Comparison of ENCODE assay signal across 35 mouse cellular contexts in the genomic region with DNA sequence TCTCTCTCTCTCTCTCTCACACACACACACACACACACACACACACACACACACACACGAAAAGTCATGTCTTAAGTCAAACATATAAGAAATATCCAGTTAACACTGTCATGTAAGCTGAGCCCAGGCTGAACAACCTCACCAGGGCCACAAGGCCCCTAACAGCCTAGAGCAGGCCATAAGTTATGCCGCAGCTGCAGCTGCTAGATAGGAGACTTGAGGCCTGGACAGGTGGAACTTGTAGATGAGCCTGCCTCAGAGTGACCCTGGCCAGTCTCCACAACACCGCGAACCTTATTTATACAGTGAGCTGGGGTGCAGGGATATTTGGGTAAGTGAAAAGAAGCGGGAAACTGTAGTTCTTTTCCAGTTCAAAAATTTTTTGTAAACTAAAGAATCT.
"Had no signal": no experiment of that assay in that cellular context is flagged by ENCODE, and none has a peak within 500 bp of the region (broad histone marks: within the 10 kb centered on the region; RNA-seq: fewer than 3 reads in every experiment).

No protein-coding gene starts in this region.

- H3K4me2 ChIP-seq: heart, embryonic 11.5 days; heart, embryonic 12.5 days; heart, embryonic 13.5 days; heart, embryonic 15.5 days; hindbrain, embryonic 12.5 days; hindbrain, embryonic 13.5 days; hindbrain, embryonic 14.5 days; hindbrain, embryonic 15.5 days; intestine, embryonic 15.5 days; kidney, embryonic 15.5 days had no signal

- H3K9ac ChIP-seq: heart, embryonic 12.5 days; heart, embryonic 13.5 days; heart, embryonic 15.5 days; hindbrain, embryonic 12.5 days; hindbrain, embryonic 13.5 days; hindbrain, embryonic 14.5 days; hindbrain, embryonic 15.5 days; intestine, embryonic 15.5 days; kidney, embryonic 15.5 days had no signal

- H3K36me3 ChIP-seq: heart, embryonic 10.5 days; heart, embryonic 12.5 days; heart, embryonic 13.5 days; heart, embryonic 15.5 days; hindbrain, embryonic 10.5 days; hindbrain, embryonic 12.5 days; hindbrain, embryonic 13.5 days; hindbrain, embryonic 15.5 days; intestine, embryonic 15.5 days; kidney, embryonic 15.5 days had no signal

- H3K4me3 ChIP-seq: heart, embryonic 10.5 days; heart, embryonic 12.5 days; heart, embryonic 13.5 days; heart, embryonic 15.5 days; hindbrain, embryonic 10.5 days; hindbrain, embryonic 12.5 days; hindbrain, embryonic 13.5 days; hindbrain, embryonic 15.5 days; intestine, embryonic 15.5 days; kidney, embryonic 15.5 days; layer of hippocampus, adult 2 months had no signal

- DNase-seq: heart, postnatal 10 days; heart, postnatal 14 days; heart, postnatal 36 days; heart, postnatal 4 days; kidney, adult 11 months; kidney, adult 18-20 months; kidney, adult 2 months; kidney, adult 8-10 months; kidney, adult 9 months; kidney, postnatal 10 days; kidney, postnatal 14 days; kidney, postnatal 25 days; kidney, postnatal 36 days; kidney, postnatal 4 days; layer of hippocampus, adult 9-11 months; layer of hippocampus, postnatal 36 days had no signal

- H3K9me3 ChIP-seq: heart, embryonic 10.5 days; heart, embryonic 12.5 days; heart, embryonic 13.5 days; heart, embryonic 15.5 days; hindbrain, embryonic 10.5 days; hindbrain, embryonic 12.5 days; hindbrain, embryonic 13.5 days; hindbrain, embryonic 15.5 days; intestine, embryonic 15.5 days; kidney, embryonic 15.5 days had no signal

- ATAC-seq: hindbrain, embryonic 16.5 days; hindbrain, postnatal 0 days; inflammation-experienced regulatory T-cells, adult 6 months; intestine, embryonic 15.5 days; intestine, embryonic 16.5 days; intestine, postnatal 0 days had no signal

- H3K27ac ChIP-seq: heart, embryonic 10.5 days; heart, embryonic 13.5 days; heart, embryonic 15.5 days; hindbrain, embryonic 10.5 days; hindbrain, embryonic 12.5 days; hindbrain, embryonic 13.5 days; hindbrain, embryonic 14.5 days; hindbrain, embryonic 15.5 days; hindbrain, postnatal 0 days; intestine, embryonic 15.5 days; kidney, embryonic 15.5 days; kidney, postnatal 0 days; layer of hippocampus, adult 2 months had no signal

- H3K27me3 ChIP-seq: hindbrain, embryonic 15.5 days; intestine, embryonic 15.5 days had no signal
